In the genomic region with DNA sequence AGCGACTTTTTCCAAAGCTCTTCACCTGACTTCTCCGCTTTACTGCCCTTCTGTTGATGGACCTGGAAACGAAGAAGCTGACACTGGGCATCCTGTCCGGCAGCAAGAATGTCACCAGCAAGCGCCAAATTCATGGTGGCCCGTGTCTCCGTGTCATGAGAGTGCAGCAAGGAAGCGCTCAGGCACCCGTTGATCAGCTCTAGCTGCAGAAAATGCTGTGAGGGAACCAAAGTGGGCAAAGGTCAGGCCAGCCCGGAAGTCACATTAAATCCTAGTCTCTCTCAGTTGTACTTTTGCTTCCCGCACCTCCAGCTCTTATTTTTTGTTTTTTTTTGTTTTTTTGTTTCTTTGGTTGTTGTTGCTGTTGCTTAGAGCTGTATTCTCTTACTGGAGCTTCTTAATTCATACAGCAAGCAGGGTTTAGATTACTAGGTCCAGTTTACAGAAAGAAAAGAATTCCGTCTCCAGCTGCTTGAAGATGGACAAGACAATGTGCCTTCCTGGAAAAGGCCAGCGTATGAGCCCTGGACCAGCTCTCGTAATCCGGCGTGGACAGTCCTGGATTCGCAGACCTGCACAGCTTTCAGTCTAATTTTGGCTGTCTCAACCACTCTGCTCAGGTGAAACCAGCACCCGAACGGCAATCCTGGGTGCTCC, we compare ENCODE assay signal across 8 mouse cellular contexts. TPM values are rescaled to one million over a fixed set of nuclear protein-coding genes. Genes with fewer than 3 reads are reported as not detected.
DNase-seq lines count a peak whose midpoint lies in the region; ATAC-seq and TF ChIP-seq lines count a peak whose summit lies in the region.

No protein-coding gene starts in this region.

- H3K36me3 ChIP-seq in lung, embryonic 14.5 days (ENCODE audit: insufficient read depth), result peaks cover 31% of the 10 kb centered on the region
- peaks cover 37% of the 10 kb centered on the region for H3K36me3 ChIP-seq in kidney, embryonic 15.5 days
- H3K36me3 ChIP-seq in midbrain, embryonic 14.5 days (ENCODE audit: control insufficient read depth, insufficient read depth, low read length), result peaks cover 34% of the 10 kb centered on the region

- no peak for TF ChIP-seq POLR2A in embryonic fibroblast, embryonic 13.5 days (IDR thresholded peaks at IDR 0.05; ENCODE audit: low read depth, low read length)

- peak overlapping the region; percentile 90 for H3K4me3 ChIP-seq in lung, embryonic 14.5 days (ENCODE audit: low read depth, low read length)
- H3K4me3 ChIP-seq in embryonic fibroblast, embryonic 13.5 days (ENCODE audit: insufficient read depth, low read length), result peak overlapping the region; percentile 90
- H3K4me3 ChIP-seq in kidney, embryonic 15.5 days (replicated peaks), result peak overlapping the region; percentile 61
- peak overlapping the region; percentile 87 for H3K4me3 ChIP-seq in midbrain, embryonic 14.5 days (replicated peaks; ENCODE audit: low read depth, low read length)

- WGBS in lung, embryonic 14.5 days, result 21% methylated on average over 19 of the region's 19 CpGs
- WGBS in kidney, embryonic 15.5 days, result 20% methylated on average over 19 of the region's 19 CpGs
- 40% methylated on average over 19 of the region's 19 CpGs for WGBS in midbrain, embryonic 14.5 days

- H3K9me3 ChIP-seq in lung, embryonic 14.5 days (ENCODE audit: low read depth, low read length), result no peaks in the 10 kb centered on the region
- H3K9me3 ChIP-seq in kidney, embryonic 15.5 days (replicated peaks), result no peaks in the 10 kb centered on the region
- H3K9me3 ChIP-seq in midbrain, embryonic 14.5 days (ENCODE audit: control insufficient read depth, low read length), result no peaks in the 10 kb centered on the region

- H3K27me3 ChIP-seq in lung, embryonic 14.5 days (ENCODE audit: insufficient read depth, low read length), result no peaks in the 10 kb centered on the region
- no peaks in the 10 kb centered on the region for H3K27me3 ChIP-seq in kidney, embryonic 15.5 days
- H3K27me3 ChIP-seq in midbrain, embryonic 14.5 days (ENCODE audit: control insufficient read depth, insufficient read depth, low read length), result no peaks in the 10 kb centered on the region

- ATAC-seq in lung, embryonic 14.5 days (ENCODE audit: insufficient read depth), result no peak; the same call in 1 of the 2 replicates
- no peak for ATAC-seq in kidney, embryonic 15.5 days (replicated peaks; ENCODE audit: low FRiP score)
- no peak for ATAC-seq in midbrain, embryonic 14.5 days (ENCODE audit: low FRiP score, low TSS enrichment)

- H3K4me2 ChIP-seq in lung, embryonic 14.5 days, result peak overlapping the region; percentile 65
- H3K4me2 ChIP-seq in kidney, embryonic 15.5 days, result peak overlapping the region; percentile 80
- H3K4me2 ChIP-seq in midbrain, embryonic 14.5 days (ENCODE audit: low read length), result peak overlapping the region; percentile 90

- peak; percentile 39 for DNase-seq in lung, embryonic 14.5 days
- DNase-seq in lung, postnatal 14 days, result no peak
- DNase-seq in midbrain, embryonic 14.5 days, result no peak
- no peak for DNase-seq in ovary, postnatal 14 days (ENCODE audit: low spot score)
- DNase-seq in layer of hippocampus, adult 11-12 months (ENCODE audit: low spot score), result no peak
- DNase-seq in ovary, adult 18-20 months (ENCODE audit: low spot score), result no peak

- peaks cover 6% of the 10 kb centered on the region for H3K4me1 ChIP-seq in lung, embryonic 14.5 days (ENCODE audit: insufficient read depth)
- H3K4me1 ChIP-seq in embryonic fibroblast, embryonic 13.5 days (ENCODE audit: control insufficient read depth, insufficient read depth, low read length), result peaks cover 5% of the 10 kb centered on the region; the same call in 1 of the 2 replicates
- H3K4me1 ChIP-seq in kidney, embryonic 15.5 days, result peaks cover 28% of the 10 kb centered on the region
- peaks cover 21% of the 10 kb centered on the region for H3K4me1 ChIP-seq in midbrain, embryonic 14.5 days (ENCODE audit: control insufficient read depth, insufficient read depth, low read length)

- peak overlapping the region; percentile 86 for H3K9ac ChIP-seq in lung, embryonic 14.5 days
- H3K9ac ChIP-seq in kidney, embryonic 15.5 days, result peak overlapping the region; percentile 82
- peak overlapping the region; percentile 84 for H3K9ac ChIP-seq in midbrain, embryonic 14.5 days (replicated peaks; ENCODE audit: low read length)

- no peak for TF ChIP-seq CTCF in lung, embryonic 14.5 days (IDR thresholded peaks at IDR 0.05; ENCODE audit: low read depth)
- no peak for TF ChIP-seq CTCF in embryonic fibroblast, embryonic 13.5 days (IDR thresholded peaks at IDR 0.05; ENCODE audit: borderline replicate concordance, insufficient read depth, low read length)

- peak overlapping the region; percentile 90 for H3K27ac ChIP-seq in lung, embryonic 14.5 days (ENCODE audit: low read depth)
- no peak overlapping the region for H3K27ac ChIP-seq in embryonic fibroblast, embryonic 13.5 days (ENCODE audit: insufficient read depth, low read length)
- H3K27ac ChIP-seq in kidney, embryonic 15.5 days, result peak overlapping the region; percentile 89
- H3K27ac ChIP-seq in midbrain, embryonic 14.5 days (replicated peaks; ENCODE audit: low read depth, low read length), result peak overlapping the region; percentile 82

RNA-seq across cellular contexts. Expression of gene Preb, which starts 0.8 kb away (rescaled TPM):
- polyA plus RNA-seq in lung, embryonic 14.5 days (2014; fragmentation: Nextera tagmentation; extraction: Ambion mirVana), result 79.8 and 99.6 TPM in 2 replicates
- 91.6 and 95.3 TPM in 2 replicates for polyA plus RNA-seq in embryonic fibroblast, embryonic 13.5 days (2011; ENCODE audit: insufficient read length, low read depth, missing spikeins)
- 146 and 151 TPM in 2 replicates for polyA plus RNA-seq in kidney, embryonic 15.5 days (2015; fragmentation: Nextera tagmentation; extraction: Ambion mirVana)
- 82.6 and 94.7 TPM in 2 replicates for polyA plus RNA-seq in midbrain, embryonic 14.5 days (2014; fragmentation: Nextera tagmentation; extraction: Ambion mirVana)

RNA-seq across cellular contexts. Expression of gene Tcf23, which starts 9.1 kb away (rescaled TPM):
- 0.16 and 0.25 TPM in 2 replicates for polyA plus RNA-seq in lung, embryonic 14.5 days (2014; fragmentation: Nextera tagmentation; extraction: Ambion mirVana)
- not detected in 2 replicates for polyA plus RNA-seq in embryonic fibroblast, embryonic 13.5 days (2011; ENCODE audit: insufficient read length, low read depth, missing spikeins)
- polyA plus RNA-seq in kidney, embryonic 15.5 days (2015; fragmentation: Nextera tagmentation; extraction: Ambion mirVana), result 1.6 and 1.8 TPM in 2 replicates
- 0.08 TPM in 2 replicates for polyA plus RNA-seq in midbrain, embryonic 14.5 days (2014; fragmentation: Nextera tagmentation; extraction: Ambion mirVana)

RNA-seq across cellular contexts. Expression of gene Cgref1, which starts 13.9 kb away (rescaled TPM):
- polyA plus RNA-seq in lung, embryonic 14.5 days (2014; fragmentation: Nextera tagmentation; extraction: Ambion mirVana), result 2.3 and 2.6 TPM in 2 replicates
- polyA plus RNA-seq in embryonic fibroblast, embryonic 13.5 days (2011; ENCODE audit: insufficient read length, low read depth, missing spikeins), result 14.4 and 16.9 TPM in 2 replicates
- polyA plus RNA-seq in kidney, embryonic 15.5 days (2015; fragmentation: Nextera tagmentation; extraction: Ambion mirVana), result 12.5 and 17.4 TPM in 2 replicates
- polyA plus RNA-seq in midbrain, embryonic 14.5 days (2014; fragmentation: Nextera tagmentation; extraction: Ambion mirVana), result 43.0 and 55.3 TPM in 2 replicates

RNA-seq across cellular contexts. Expression of gene Khk, which starts 38.1 kb away (rescaled TPM):
- polyA plus RNA-seq in lung, embryonic 14.5 days (2014; fragmentation: Nextera tagmentation; extraction: Ambion mirVana), result 13.0 and 15.0 TPM in 2 replicates
- polyA plus RNA-seq in embryonic fibroblast, embryonic 13.5 days (2011; ENCODE audit: insufficient read length, low read depth, missing spikeins), result 11.4 and 12.4 TPM in 2 replicates
- polyA plus RNA-seq in kidney, embryonic 15.5 days (2015; fragmentation: Nextera tagmentation; extraction: Ambion mirVana), result 29.3 and 29.7 TPM in 2 replicates
- polyA plus RNA-seq in midbrain, embryonic 14.5 days (2014; fragmentation: Nextera tagmentation; extraction: Ambion mirVana), result 7.0 and 7.4 TPM in 2 replicates

RNA-seq across cellular contexts. Expression of gene Emilin1, which starts 46.1 kb away (rescaled TPM):
- 162 and 185 TPM in 2 replicates for polyA plus RNA-seq in lung, embryonic 14.5 days (2014; fragmentation: Nextera tagmentation; extraction: Ambion mirVana)
- 85.9 and 98.0 TPM in 2 replicates for polyA plus RNA-seq in embryonic fibroblast, embryonic 13.5 days (2011; ENCODE audit: insufficient read length, low read depth, missing spikeins)
- 258 and 306 TPM in 2 replicates for polyA plus RNA-seq in kidney, embryonic 15.5 days (2015; fragmentation: Nextera tagmentation; extraction: Ambion mirVana)
- 3.7 and 11.2 TPM in 2 replicates for polyA plus RNA-seq in midbrain, embryonic 14.5 days (2014; fragmentation: Nextera tagmentation; extraction: Ambion mirVana)
